Mouse (Mus musculus): Measurements from ENCODE around the gene Arntl2. TPM values are rescaled to one million over a fixed set of nuclear protein-coding genes. Genes with fewer than 3 reads are reported as not detected.
"Not testable (repeated sequence)": the region's sequence is repeated elsewhere in the genome, so short reads cannot be mapped to it uniquely, and the experiment has no call there.

Arntl2 gene
- polyA plus RNA-seq, 1 experiment from 2014 or later: 4.2 TPM

DNA sequence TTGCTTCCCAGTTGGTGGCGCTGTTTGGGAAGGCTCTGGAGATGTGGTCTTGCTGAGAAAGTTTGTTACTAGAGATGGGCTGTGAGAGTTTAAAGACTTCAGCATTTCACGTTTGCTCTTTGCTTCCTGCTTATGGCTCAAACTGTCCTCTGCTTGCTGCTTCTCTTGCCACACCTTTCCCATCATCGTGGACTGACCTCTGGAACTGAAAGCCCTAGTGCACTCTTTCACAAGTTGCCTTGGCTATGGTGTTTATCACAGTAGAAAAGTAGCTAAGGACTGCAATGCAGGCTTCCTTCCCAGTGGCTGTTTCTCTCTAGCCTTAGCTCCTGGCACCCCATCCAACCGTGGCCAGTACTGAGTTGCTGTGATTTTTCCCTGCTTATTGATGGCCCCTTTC, 35.1 kb upstream of the Arntl2 start:
- no peaks in the 10 kb centered on the region for H3K4me1 ChIP-seq
- H3K27me3 ChIP-seq: no peaks in the 10 kb centered on the region
- no peak overlapping the region for H3K4me2 ChIP-seq
- no peak overlapping the region for H3K4me3 ChIP-seq (replicated peaks)
- no peak overlapping the region for H3K27ac ChIP-seq
- WGBS: 72% methylated on average over 4 of the region's 4 CpGs
- H3K9me3 ChIP-seq (replicated peaks): no peaks in the 10 kb centered on the region
- no peak for ATAC-seq (replicated peaks; ENCODE audit: low FRiP score)
- H3K36me3 ChIP-seq: peaks cover 4% of the 10 kb centered on the region; the same call in 1 of the 2 replicates
- no peak overlapping the region for H3K9ac ChIP-seq

DNA sequence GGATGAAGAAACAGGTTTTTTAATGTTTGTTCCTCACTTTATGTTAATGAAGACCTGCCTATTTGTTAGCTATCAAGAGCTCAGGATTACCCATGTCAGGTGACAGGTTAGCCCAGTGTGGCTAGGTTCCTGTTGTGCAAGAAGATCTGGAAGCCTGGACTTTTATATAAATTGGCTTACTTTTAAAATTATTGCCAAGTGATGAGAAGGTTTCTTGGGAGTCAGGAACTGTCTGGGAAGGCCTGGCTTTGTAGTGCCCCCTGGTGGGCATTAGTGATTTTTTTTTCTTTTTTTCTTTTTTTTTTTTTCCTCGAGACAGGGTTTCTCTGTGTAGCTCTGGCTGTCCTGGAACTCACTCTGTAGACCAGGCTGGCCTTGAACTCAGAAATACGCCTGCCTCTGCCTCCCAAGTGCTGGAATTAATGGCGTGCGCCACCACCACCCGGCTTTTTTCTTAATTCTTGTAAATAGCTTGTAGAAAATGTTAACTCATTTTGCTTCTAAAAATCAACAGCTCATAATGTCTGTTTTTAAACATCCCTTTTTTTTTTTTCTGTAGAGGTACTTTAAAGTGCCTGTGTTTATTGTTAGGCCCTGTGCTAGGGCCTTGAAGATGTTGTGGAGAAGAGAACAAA, 33.5 kb upstream of the Arntl2 start:
- Histone ChIP-seq H3K9me3 (replicated peaks) (no peaks in the 10 kb centered on the region), H3K36me3 (peaks cover 13% of the 10 kb centered on the region), H3K4me3 (replicated peaks) (no peak overlapping the region), H3K4me2 (no peak overlapping the region), H3K27ac (no peak overlapping the region), H3K4me1 (no peaks in the 10 kb centered on the region), H3K9ac (no peak overlapping the region), H3K27me3 (no peaks in the 10 kb centered on the region)
- WGBS: 65% methylated on average over 5 of the region's 5 CpGs
- no peak for ATAC-seq (replicated peaks; ENCODE audit: low FRiP score)

DNA sequence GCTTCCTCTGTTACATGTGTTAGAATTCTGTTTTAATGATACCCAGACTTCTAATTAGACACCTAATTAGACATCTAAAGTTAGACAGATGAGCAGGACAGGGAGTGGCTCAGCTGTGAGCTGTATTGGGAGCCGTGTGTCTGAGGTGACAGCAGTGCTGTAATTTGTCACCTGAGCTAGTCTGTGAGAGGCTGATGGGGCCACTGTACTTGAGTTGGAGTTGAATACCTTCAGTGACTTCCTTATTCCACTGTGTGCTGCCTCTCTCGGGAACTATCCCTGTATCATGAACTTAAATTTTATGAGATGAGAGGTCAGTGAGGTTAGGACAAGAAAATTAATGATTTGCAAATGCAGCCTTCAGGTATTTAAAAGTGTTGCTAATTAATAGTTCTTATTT, 31.3 kb upstream of the Arntl2 start:
- Histone ChIP-seq H3K36me3 (peaks cover 31% of the 10 kb centered on the region), H3K27me3 (no peaks in the 10 kb centered on the region), H3K4me2 (no peak overlapping the region)

DNA sequence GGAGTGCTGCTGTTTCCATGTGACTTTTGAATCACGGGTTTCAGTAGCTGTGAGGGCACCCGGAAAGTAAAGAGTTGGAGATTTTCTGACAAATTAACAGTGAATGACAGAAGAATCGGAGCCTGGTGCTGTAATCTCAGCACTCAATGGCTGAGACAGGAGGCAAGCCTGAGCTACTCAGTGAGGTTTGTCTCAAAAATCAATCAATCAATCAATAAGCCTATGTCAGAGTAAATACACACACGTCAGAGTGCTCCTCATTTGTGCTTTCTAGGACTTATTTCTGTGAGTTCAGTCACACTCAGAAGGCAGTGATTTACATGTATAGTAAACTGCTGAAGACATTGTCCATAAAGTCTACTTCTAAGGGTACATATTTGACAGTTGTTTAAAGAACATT, 30.6 kb upstream of the Arntl2 start:
- 81% methylated on average over 4 of the region's 4 CpGs for WGBS
- H3K4me2 ChIP-seq: no peak overlapping the region
- H3K4me1 ChIP-seq: no peaks in the 10 kb centered on the region
- H3K9me3 ChIP-seq (replicated peaks): no peaks in the 10 kb centered on the region
- no peaks in the 10 kb centered on the region for H3K27me3 ChIP-seq
- H3K4me3 ChIP-seq (replicated peaks): no peak overlapping the region
- H3K27ac ChIP-seq: no peak overlapping the region
- H3K9ac ChIP-seq: no peak overlapping the region
- H3K36me3 ChIP-seq: peaks cover 34% of the 10 kb centered on the region
- ATAC-seq (replicated peaks; ENCODE audit: low FRiP score): no peak

More for the DNA sequence above, 31.3 kb upstream of the Arntl2 start:
- 22% methylated on average over 2 of the region's 2 CpGs for WGBS
- no peak overlapping the region for H3K27ac ChIP-seq
- no peaks in the 10 kb centered on the region for H3K9me3 ChIP-seq (replicated peaks)
- H3K9ac ChIP-seq: no peak overlapping the region
- no peak overlapping the region for H3K4me3 ChIP-seq (replicated peaks)
- no peaks in the 10 kb centered on the region for H3K4me1 ChIP-seq
- ATAC-seq (replicated peaks; ENCODE audit: low FRiP score): no peak

DNA sequence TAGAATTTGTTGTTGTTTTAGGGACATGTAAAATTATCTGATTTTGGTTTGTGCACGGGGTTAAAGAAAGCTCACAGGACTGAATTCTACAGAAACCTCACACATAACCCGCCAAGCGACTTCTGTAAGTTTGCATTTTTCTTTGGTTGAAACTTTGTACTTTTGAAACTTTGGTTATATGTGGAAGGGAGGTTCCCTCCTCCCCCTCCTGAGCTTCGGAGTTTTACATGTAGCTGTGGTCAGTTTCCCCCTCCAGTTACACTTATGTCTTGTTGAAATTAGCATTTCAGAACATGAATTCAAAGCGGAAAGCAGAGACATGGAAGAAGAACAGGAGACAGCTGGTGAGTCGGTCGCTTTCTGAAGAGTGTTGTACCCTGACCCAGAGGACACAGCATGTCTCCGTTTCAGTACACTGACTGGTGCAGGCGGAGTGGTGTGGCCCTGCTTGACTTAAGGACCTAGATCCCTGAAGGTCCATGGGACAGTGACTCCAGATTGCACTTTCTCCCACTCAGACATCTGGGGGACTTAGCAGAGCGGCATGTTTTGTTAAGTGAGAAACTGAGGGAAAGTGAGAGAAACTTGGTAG, 26.9 kb upstream of the Arntl2 start:
- Histone ChIP-seq H3K4me2 (no peak overlapping the region), H3K27ac (no peak overlapping the region), H3K9me3 (replicated peaks) (no peaks in the 10 kb centered on the region), H3K9ac (no peak overlapping the region), H3K4me3 (replicated peaks) (no peak overlapping the region), H3K36me3 (peaks cover 51% of the 10 kb centered on the region), H3K27me3 (no peaks in the 10 kb centered on the region), H3K4me1 (no peaks in the 10 kb centered on the region)
- ATAC-seq (replicated peaks; ENCODE audit: low FRiP score): no peak
- WGBS: 89% methylated on average over 10 of the region's 10 CpGs

DNA sequence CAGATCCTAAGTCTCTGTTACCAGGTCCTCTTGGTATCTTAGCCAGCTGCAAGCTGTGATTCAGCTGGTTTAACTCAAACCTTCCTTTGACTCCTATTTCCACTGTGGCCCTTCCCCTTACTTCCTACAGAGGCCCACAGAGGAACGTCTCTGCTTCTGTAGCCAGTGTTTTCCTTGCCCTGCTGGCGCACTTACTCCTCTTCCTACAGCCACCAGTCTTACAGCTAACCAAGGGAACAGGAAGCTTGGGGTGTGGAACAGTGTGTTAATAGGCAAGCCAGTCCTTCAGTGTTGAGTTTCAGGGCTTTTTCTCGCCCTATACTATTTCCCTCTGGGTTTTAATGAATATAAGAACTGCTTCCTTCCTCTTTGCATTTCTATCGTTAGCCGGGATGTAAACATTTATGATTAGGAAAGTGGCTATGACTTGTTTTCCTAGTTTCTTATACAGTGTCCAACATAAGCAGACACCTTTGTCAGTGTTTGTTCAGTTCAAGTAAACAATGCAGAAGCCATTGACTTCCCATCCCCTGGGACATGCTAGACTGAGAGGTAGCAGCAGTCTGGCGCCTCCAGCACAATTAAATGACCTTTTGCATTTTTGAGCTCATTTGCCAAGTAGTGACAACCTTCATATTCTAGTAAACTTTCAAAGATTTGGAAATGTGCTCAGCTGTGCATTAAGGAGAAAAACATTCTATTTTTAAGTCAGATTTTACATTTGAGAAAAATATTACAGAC, 25.7 kb upstream of the Arntl2 start:
- Histone ChIP-seq H3K4me1 (no peaks in the 10 kb centered on the region), H3K27me3 (no peaks in the 10 kb centered on the region), H3K9me3 (replicated peaks) (no peaks in the 10 kb centered on the region), H3K9ac (no peak overlapping the region), H3K27ac (no peak overlapping the region; the same call in 1 of the 2 replicates), H3K4me2 (no peak overlapping the region), H3K4me3 (replicated peaks) (no peak overlapping the region), H3K36me3 (peaks cover 61% of the 10 kb centered on the region)
- WGBS: 63% methylated on average over 6 of the region's 6 CpGs
- ATAC-seq (replicated peaks; ENCODE audit: low FRiP score): no peak

DNA sequence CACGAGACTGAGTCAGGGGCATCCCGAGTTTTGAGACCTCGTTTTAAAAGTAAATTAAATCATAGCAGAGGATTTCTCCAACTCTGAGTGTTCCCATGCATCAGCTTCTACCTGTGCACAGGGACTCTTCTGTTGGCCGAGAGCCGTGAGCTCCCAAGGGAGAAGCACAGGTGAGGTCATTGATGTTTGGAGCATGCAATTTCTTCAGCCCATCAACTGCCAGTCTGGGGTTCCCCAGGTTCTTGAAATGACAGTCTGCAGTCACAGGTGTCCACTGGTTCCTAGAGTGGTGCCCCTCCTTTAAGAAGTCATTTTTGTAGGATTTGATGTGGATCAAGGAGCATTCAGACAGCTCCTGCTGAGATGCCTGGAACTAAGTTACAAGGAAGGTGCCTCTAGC, 25.0 kb upstream of the Arntl2 start:
- H3K9me3 ChIP-seq (replicated peaks): no peaks in the 10 kb centered on the region
- H3K4me1 ChIP-seq: no peaks in the 10 kb centered on the region
- no peak overlapping the region for H3K27ac ChIP-seq
- ATAC-seq (replicated peaks; ENCODE audit: low FRiP score): no peak
- peaks cover 63% of the 10 kb centered on the region for H3K36me3 ChIP-seq
- no peaks in the 10 kb centered on the region for H3K27me3 ChIP-seq
- no peak overlapping the region for H3K4me2 ChIP-seq
- no peak overlapping the region for H3K4me3 ChIP-seq (replicated peaks)
- 91% methylated on average over 5 of the region's 5 CpGs for WGBS
- no peak overlapping the region for H3K9ac ChIP-seq

DNA sequence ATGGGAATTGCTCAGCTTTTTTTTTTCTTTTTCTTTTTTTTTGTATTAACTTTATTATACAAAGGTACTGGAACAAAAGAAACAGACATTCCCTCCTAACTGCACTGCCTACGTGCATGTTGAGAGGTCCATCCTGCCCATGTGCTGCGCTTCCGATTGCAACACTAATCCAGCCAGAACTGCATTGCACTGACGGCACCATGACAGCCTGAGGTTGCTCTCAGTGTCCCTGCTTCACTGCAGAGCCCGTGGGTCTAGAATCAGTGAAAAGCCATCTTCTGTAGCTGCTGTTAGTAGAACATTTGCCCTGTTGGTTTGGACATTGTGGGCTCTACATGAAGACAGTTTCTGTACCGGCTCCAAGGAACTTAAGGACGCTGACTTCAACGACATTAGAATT, 20.0 kb upstream of the Arntl2 start:
- H3K36me3 ChIP-seq: peaks cover 36% of the 10 kb centered on the region; the same call in 1 of the 2 replicates
- H3K9ac ChIP-seq; H3K27ac ChIP-seq; H3K9me3 ChIP-seq (replicated peaks); H3K4me3 ChIP-seq (replicated peaks); ATAC-seq (replicated peaks; ENCODE audit: low FRiP score); H3K4me2 ChIP-seq; H3K27me3 ChIP-seq; H3K4me1 ChIP-seq: not testable (repeated sequence)
- 82% methylated on average over 8 of the region's 8 CpGs for WGBS

DNA sequence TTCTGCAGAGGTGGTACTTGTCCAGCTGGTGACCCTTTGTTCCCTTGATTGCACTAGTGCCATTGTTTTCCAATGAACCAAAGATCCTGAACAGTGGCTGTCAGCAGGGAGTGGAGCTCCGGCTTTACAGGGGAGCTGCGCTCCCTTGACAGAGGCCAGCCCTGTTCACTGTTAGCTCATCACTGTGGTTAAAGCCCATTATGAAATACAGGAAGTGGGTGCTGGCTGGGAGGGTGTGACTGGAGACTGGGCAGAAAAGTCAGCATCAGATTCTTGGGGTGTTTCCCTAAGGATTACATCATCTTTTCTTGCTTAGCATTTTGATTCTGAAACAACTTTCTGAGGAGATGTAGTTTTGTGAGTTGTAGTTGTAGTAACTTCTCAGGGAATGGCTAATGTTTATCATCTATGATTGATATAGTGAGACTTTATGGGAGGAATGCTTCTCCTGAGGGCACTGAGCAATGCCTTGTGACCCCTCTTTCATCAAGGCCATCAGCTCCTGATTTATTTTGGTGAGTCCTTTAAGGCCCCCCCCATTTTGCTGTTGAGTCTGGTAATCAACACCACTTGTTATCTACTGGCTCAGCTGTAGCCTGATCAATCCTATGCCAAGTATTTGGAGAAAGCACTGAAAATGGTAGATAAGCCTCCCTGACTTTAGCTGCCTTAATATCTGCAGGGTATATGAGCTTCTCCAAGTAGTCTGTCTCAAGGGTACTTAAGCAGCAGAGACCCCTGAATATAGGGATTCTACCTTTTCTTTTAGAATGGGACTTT, 19.1 kb upstream of the Arntl2 start:
- Histone ChIP-seq H3K4me3 (replicated peaks) (no peak overlapping the region), H3K27ac (no peak overlapping the region), H3K9me3 (replicated peaks) (no peaks in the 10 kb centered on the region), H3K36me3 (peaks cover 28% of the 10 kb centered on the region; the same call in 1 of the 2 replicates), H3K4me1 (no peaks in the 10 kb centered on the region), H3K9ac (no peak overlapping the region), H3K4me2 (no peak overlapping the region), H3K27me3 (no peaks in the 10 kb centered on the region)
- no peak for ATAC-seq (replicated peaks; ENCODE audit: low FRiP score)
- WGBS: 43% methylated on average over 2 of the region's 2 CpGs

DNA sequence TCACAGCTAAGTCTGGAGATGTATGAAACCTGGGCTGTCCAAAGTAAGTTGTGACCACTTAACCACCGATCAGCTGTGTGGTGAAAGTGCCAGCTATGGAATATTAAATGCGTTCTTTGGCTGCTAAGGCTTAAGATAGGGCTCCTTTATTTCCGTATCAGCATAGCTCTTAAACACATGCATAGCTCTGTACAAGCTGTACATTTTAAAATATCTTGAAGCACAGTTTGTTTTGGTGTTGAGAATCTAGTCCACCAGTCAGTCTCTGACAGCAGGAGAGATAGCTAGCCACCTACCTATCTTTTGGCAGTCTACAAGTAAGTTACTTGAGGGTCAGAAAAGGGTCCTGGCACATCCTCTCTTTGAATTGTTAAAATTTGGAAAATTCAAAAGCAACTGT, 17.8 kb upstream of the Arntl2 start:
- Histone ChIP-seq H3K9ac (no peak overlapping the region), H3K4me2 (no peak overlapping the region), H3K4me1 (no peaks in the 10 kb centered on the region), H3K27me3 (no peaks in the 10 kb centered on the region), H3K9me3 (replicated peaks) (no peaks in the 10 kb centered on the region), H3K27ac (no peak overlapping the region), H3K36me3 (peaks cover 26% of the 10 kb centered on the region; the same call in 1 of the 2 replicates), H3K4me3 (replicated peaks) (no peak overlapping the region)
- no peak for ATAC-seq (replicated peaks; ENCODE audit: low FRiP score)
- 94% methylated on average over 3 of the region's 3 CpGs for WGBS

DNA sequence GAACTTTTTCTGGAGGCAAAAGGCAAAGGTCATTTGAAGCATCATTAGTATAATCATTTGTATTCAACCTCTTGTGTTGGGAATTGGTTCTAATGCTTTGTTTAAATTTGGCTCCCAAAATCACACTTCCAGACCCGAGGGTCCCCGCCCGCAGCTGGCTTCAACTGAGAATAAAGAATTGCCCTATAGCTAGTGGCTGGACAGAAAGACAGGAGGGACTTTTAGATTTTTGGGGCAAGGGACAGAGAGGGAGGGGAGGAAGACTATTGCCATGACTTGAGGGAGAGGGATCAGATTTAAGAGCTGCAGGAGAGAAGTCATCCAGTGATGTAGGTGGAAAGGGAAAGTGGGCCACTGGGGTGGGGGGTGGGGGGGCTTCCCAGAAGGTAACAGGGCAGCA, 14.3 kb upstream of the Arntl2 start:
- Histone ChIP-seq H3K9me3 (replicated peaks) (peaks cover 3% of the 10 kb centered on the region; the same call in 1 of the 2 replicates), H3K9ac (no peak overlapping the region), H3K4me2 (no peak overlapping the region), H3K4me1 (no peaks in the 10 kb centered on the region), H3K27me3 (no peaks in the 10 kb centered on the region), H3K27ac (no peak overlapping the region), H3K36me3 (peaks cover 7% of the 10 kb centered on the region; the same call in 1 of the 2 replicates), H3K4me3 (replicated peaks) (no peak overlapping the region)
- ATAC-seq (replicated peaks; ENCODE audit: low FRiP score): no peak
- WGBS: 87% methylated on average over 3 of the region's 3 CpGs

DNA sequence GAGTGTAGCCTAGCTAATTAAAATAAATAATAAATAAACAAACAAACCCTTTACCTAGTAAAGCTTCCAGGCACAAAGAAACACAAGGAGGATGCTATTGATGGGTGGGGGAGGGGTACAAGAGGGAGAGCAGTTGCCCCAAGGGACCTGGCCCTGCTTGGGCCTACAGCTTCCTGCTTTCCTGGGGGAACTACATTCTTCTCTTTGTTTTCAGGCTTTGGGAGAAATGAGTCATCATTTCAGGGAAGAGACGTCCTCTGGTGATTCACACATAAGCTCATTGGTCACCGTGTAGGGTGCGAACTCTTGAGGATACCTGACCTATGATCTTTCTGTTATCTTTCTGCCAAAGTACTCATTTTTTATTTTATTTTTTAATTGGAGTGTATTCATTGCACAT, 2.3 kb upstream of the Arntl2 start:
- Histone ChIP-seq H3K36me3 (no peaks in the 10 kb centered on the region), H3K9ac (no peak overlapping the region), H3K27ac (no peak overlapping the region), H3K9me3 (replicated peaks) (no peaks in the 10 kb centered on the region), H3K4me1 (peaks cover 17% of the 10 kb centered on the region), H3K4me3 (replicated peaks) (no peak overlapping the region), H3K4me2 (no peak overlapping the region), H3K27me3 (peaks cover 7% of the 10 kb centered on the region; the same call in 1 of the 2 replicates)
- no peak for ATAC-seq (replicated peaks; ENCODE audit: low FRiP score)
- 57% methylated on average over 3 of the region's 3 CpGs for WGBS
